Mouse (Mus musculus): ENCODE results near the gene Hipk1. TPM values are rescaled to one million over a fixed set of nuclear protein-coding genes. Genes with fewer than 3 reads are reported as not detected.

The Hipk1 gene
- 18.2 and 20.5 TPM in 2 replicates for polyA plus RNA-seq (2012; rRNA removed)

GRCm38 (mm10) chr3:103791230-103792110, at the start of gene Hipk1:
Hipk1 (minus strand) TSS chr3:103791563.

DNA sequence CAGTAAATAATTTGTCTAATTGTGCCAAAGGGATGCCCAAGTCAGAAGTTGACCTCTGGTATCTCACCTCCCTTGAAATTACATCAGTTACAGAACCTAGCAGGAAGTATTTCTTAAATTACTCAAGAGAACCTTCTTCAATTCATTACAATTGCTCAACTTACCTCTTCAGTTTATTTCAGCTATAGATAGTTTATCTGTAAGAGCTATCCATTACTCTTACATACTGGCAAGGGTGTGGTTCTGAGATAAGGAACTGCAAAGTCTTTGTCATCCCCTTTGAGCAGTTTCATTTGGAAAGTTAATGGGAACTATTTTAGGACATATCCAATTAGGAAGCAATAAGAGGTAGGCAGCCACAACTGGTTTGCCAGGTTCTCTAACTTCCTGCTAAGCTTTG, 41.1 kb upstream of the Hipk1 start, which contains the start of gene Bcl2l15:
Bcl2l15 (plus strand) TSS at position 176 of the 400 bp plus-strand sequence.

GRCm38 (mm10) chr3:103808891-103809798, 17.8 kb upstream of the Hipk1 start, which contains the start of the genes Dclre1b, Ap4b1 and Gm43064:
Dclre1b (minus strand) TSS chr3:103809444.
Ap4b1 (plus strand) TSS chr3:103809520.
Gm43064 (plus strand) TSS chr3:103809573.

GRCm38 (mm10) chr3:103739329-103739728, 52.0 kb downstream of the Hipk1 start, which contains the start of gene Gm10964:
Gm10964 (plus strand) TSS chr3:103739366.

GRCm38 (mm10) chr3:103737778-103738571, 53.4 kb downstream of the Hipk1 start, which contains the start of gene Olfml3:
Olfml3 (minus strand) TSS chr3:103738001.

Other genes starting within 250 kb of the Hipk1 start
- gene Syt6, start 216.3 kb downstream of the Hipk1 start, polyA plus RNA-seq (2012; rRNA removed) = 0.01 TPM in 1 of 2 replicates, not detected in the other
- 0.12 and 0.13 TPM in 2 replicates for gene Atg4a-ps, start 145.5 kb downstream of the Hipk1 start, polyA plus RNA-seq (2012; rRNA removed)
- gene Olfml3, start 53.6 kb downstream of the Hipk1 start, polyA plus RNA-seq (2012; rRNA removed) = 1.6 and 1.8 TPM in 2 replicates
- gene Gm10964, start 52.2 kb downstream of the Hipk1 start, polyA plus RNA-seq (2012; rRNA removed) = not detected in 2 replicates
- 9.1 and 10.6 TPM in 2 replicates for gene Dclre1b, start 17.9 kb upstream of the Hipk1 start, polyA plus RNA-seq (2012; rRNA removed)
- 14.1 and 14.6 TPM in 2 replicates for gene Ap4b1, start 18.0 kb upstream of the Hipk1 start, polyA plus RNA-seq (2012; rRNA removed)
- 0.30 and 0.58 TPM in 2 replicates for gene Gm43064, start 18.0 kb upstream of the Hipk1 start, polyA plus RNA-seq (2012; rRNA removed)
- 1.3 TPM in 2 replicates for gene Bcl2l15, start 41.0 kb upstream of the Hipk1 start, polyA plus RNA-seq (2012; rRNA removed)
- 2.2 and 2.5 TPM in 2 replicates for gene Ptpn22, start 68.2 kb upstream of the Hipk1 start, polyA plus RNA-seq (2012; rRNA removed)
- gene Rsbn1, start 122.6 kb upstream of the Hipk1 start, polyA plus RNA-seq (2012; rRNA removed) = 3.0 and 3.4 TPM in 2 replicates
- 2.4 and 2.8 TPM in 2 replicates for gene Phtf1, start 176.5 kb upstream of the Hipk1 start, polyA plus RNA-seq (2012; rRNA removed)

Measured in liver, embryonic 18 days (tissue).